Mouse (Mus musculus): Measurements from ENCODE around the gene Pifo. TPM values are rescaled to one million over a fixed set of nuclear protein-coding genes. Genes with fewer than 3 reads are reported as not detected.
"Not testable (repeated sequence)": the region's sequence is repeated elsewhere in the genome, so short reads cannot be mapped to it uniquely, and the experiment has no call there.

Gene Pifo
- polyA plus RNA-seq, 2 experiments: not detected

DNA sequence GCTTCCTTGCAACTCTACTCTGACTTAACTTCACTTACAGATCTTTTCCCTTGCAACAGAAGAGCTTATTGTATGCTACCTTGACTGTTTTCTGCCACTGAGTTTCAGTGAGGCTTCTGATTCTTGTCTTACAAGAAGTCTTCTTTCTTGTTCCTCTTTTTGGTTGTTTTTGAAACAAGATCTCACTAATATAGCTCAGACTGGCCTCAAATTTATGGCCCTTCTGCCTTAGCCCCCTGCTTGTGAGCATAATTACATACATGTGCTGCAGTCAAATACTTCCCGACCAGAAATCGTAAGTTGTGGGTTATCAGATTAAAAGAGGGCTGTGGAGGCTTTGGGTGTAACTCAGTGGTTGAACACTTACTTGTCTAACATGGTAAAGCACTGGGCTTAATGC lies 19.7 kb downstream of the Pifo start:
- DNase-seq (ENCODE audit: low read depth in 3 of 3, low spot score in 3 of 3) (no peak), ATAC-seq (ENCODE audit: insufficient read depth) (no peak)
- no peaks in the 10 kb centered on the region for H3K9me3 ChIP-seq (ENCODE audit: control insufficient read depth, low read length)
- no peaks in the 10 kb centered on the region for H3K36me3 ChIP-seq (replicated peaks; ENCODE audit: control insufficient read depth, insufficient read depth, low read depth)
- H3K4me3 ChIP-seq (ENCODE audit: insufficient read depth in 1 of 2, low read depth in 2 of 2, low read length in 2 of 2): no peak overlapping the region
- no peak overlapping the region for H3K27ac ChIP-seq
- no peaks in the 10 kb centered on the region for H3K27me3 ChIP-seq (ENCODE audit: control insufficient read depth, insufficient read depth, low read length)
- TF ChIP-seq CTCF (IDR thresholded peaks at IDR 0.05; ENCODE audit: low read depth): no peak
- no peak for TF ChIP-seq EP300 (IDR thresholded peaks at IDR 0.05; ENCODE audit: low read depth)
- H3K4me2 ChIP-seq (ENCODE audit: low read depth): no peak overlapping the region
- no peaks in the 10 kb centered on the region for H3K4me1 ChIP-seq (replicated peaks; ENCODE audit: control insufficient read depth in 2 of 2, insufficient read depth in 2 of 2, low read length in 1 of 2)
- no peak overlapping the region for H3K9ac ChIP-seq (replicated peaks)
- 16% methylated on average over 2 of the region's 2 CpGs for WGBS (ENCODE audit: insufficient replicate concordance)

DNA sequence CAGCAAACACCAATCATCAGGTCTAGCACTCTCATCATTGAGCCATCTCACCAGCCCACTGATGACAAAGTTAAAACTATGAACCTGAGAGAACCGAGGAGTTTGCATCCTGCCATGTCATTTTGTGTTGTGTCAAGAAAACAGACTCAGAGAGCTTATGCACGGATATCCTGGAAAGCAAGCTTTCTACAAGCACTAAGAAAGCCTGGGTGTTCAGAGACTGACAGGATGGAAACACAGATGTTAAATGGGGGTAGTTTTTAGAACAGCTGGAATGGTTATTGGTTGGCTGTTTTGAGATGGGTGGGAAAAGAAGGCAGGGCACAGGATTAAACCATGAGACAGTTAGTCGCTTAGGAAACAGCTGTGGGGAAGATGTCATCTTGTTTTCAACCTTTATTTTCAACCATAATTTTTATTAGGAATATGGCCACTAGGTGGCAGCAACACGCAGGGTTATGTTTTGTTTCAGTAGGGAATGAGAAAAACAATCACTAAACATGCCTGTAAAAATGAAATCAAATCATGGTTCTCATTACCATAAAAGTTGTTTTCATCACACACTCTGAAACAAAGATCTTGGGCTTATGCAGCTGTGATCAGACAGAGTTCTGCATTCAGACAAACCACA lies 22.7 kb downstream of the Pifo start:
- H3K4me1 ChIP-seq (replicated peaks; ENCODE audit: control insufficient read depth in 2 of 2, insufficient read depth in 2 of 2, low read length in 1 of 2): no peaks in the 10 kb centered on the region
- no peak overlapping the region for H3K4me2 ChIP-seq (ENCODE audit: low read depth)
- H3K9ac ChIP-seq (replicated peaks): no peak overlapping the region
- peak in 1 of 3 experiments; percentile 17 for DNase-seq (ENCODE audit: low read depth in 3 of 3, low spot score in 3 of 3)
- no peaks in the 10 kb centered on the region for H3K27me3 ChIP-seq (ENCODE audit: control insufficient read depth, insufficient read depth, low read length)
- no peak overlapping the region for H3K27ac ChIP-seq
- TF ChIP-seq CTCF (IDR thresholded peaks at IDR 0.05; ENCODE audit: low read depth): peak; percentile 59
- TF ChIP-seq EP300 (IDR thresholded peaks at IDR 0.05; ENCODE audit: low read depth): no peak
- H3K36me3 ChIP-seq (replicated peaks; ENCODE audit: control insufficient read depth, insufficient read depth, low read depth): no peaks in the 10 kb centered on the region
- H3K4me3 ChIP-seq (ENCODE audit: insufficient read depth in 1 of 2, low read depth in 2 of 2, low read length in 2 of 2): no peak overlapping the region
- no peaks in the 10 kb centered on the region for H3K9me3 ChIP-seq (ENCODE audit: control insufficient read depth, low read length)
- WGBS (ENCODE audit: insufficient replicate concordance): 19% methylated on average over 4 of the region's 4 CpGs
- no peak for ATAC-seq (ENCODE audit: insufficient read depth)

DNA sequence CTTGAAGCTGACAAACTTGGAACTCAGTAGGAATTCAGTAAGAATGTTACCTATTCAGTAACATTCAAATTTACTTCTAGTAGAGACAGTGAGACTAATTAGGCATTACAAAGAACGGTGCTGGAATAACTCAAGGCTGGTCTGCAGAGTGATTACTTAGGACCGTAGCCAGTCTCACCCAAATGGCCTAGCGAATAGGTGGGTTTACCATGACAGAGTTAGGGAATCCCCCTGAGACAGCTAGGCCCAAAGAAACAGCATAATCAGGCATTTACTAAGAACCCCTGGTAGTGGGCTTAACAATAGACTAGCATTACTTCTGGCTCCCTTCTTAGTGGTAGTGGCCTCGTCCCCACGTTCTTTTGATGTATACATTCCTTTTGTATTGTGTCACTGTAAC lies 24.8 kb downstream of the Pifo start:
- not testable (repeated sequence) for ATAC-seq (ENCODE audit: insufficient read depth); H3K27me3 ChIP-seq (ENCODE audit: control insufficient read depth, insufficient read depth, low read length); H3K27ac ChIP-seq; H3K4me3 ChIP-seq (ENCODE audit: insufficient read depth in 1 of 2, low read depth in 2 of 2, low read length in 2 of 2); H3K4me2 ChIP-seq (ENCODE audit: low read depth); H3K9ac ChIP-seq (replicated peaks); H3K36me3 ChIP-seq (replicated peaks; ENCODE audit: control insufficient read depth, insufficient read depth, low read depth); H3K4me1 ChIP-seq (replicated peaks; ENCODE audit: control insufficient read depth in 2 of 2, insufficient read depth in 2 of 2, low read length in 1 of 2); H3K9me3 ChIP-seq (ENCODE audit: control insufficient read depth, low read length); DNase-seq (ENCODE audit: low read depth in 3 of 3, low spot score in 3 of 3)
- WGBS (ENCODE audit: insufficient replicate concordance): 65% methylated on average over 5 of the region's 5 CpGs

DNA sequence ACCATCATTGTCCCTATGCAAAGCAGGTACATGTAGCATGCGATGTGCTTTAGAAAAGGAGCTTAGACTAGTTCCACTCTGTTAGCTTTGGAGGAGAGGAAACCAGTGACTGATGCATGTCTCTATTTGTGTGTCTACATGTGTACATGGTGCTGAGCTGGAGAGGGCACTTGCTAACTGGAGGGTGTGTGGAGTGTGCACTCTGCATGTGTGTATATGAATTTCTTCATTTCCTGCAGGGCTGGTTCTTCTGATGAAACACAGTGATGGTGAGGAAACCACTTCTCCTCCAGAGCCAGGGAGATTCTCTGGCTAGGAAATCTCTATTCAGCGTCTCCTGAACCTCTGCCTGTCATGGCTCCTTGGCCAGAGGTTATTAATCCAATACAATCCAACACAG lies 40.3 kb downstream of the Pifo start:
- H3K36me3 ChIP-seq (replicated peaks; ENCODE audit: control insufficient read depth, insufficient read depth, low read depth): no peaks in the 10 kb centered on the region; the same call in 1 of the 2 replicates
- 68% methylated on average over 2 of the region's 2 CpGs for WGBS (ENCODE audit: insufficient replicate concordance)
- no peaks in the 10 kb centered on the region for H3K9me3 ChIP-seq (ENCODE audit: control insufficient read depth, low read length)
- no peaks in the 10 kb centered on the region for H3K4me1 ChIP-seq (replicated peaks; ENCODE audit: control insufficient read depth in 2 of 2, insufficient read depth in 2 of 2, low read length in 1 of 2)
- no peak overlapping the region for H3K4me2 ChIP-seq (ENCODE audit: low read depth)
- TF ChIP-seq CTCF (IDR thresholded peaks at IDR 0.05; ENCODE audit: low read depth): no peak
- no peak for TF ChIP-seq EP300 (IDR thresholded peaks at IDR 0.05; ENCODE audit: low read depth)
- no peak overlapping the region for H3K4me3 ChIP-seq (ENCODE audit: insufficient read depth in 1 of 2, low read depth in 2 of 2, low read length in 2 of 2)
- no peak overlapping the region for H3K9ac ChIP-seq (replicated peaks)
- ATAC-seq (ENCODE audit: insufficient read depth) (no peak), DNase-seq (ENCODE audit: low read depth in 3 of 3, low spot score in 3 of 3) (no peak)
- no peaks in the 10 kb centered on the region for H3K27me3 ChIP-seq (ENCODE audit: control insufficient read depth, insufficient read depth, low read length)
- H3K27ac ChIP-seq: no peak overlapping the region

DNA sequence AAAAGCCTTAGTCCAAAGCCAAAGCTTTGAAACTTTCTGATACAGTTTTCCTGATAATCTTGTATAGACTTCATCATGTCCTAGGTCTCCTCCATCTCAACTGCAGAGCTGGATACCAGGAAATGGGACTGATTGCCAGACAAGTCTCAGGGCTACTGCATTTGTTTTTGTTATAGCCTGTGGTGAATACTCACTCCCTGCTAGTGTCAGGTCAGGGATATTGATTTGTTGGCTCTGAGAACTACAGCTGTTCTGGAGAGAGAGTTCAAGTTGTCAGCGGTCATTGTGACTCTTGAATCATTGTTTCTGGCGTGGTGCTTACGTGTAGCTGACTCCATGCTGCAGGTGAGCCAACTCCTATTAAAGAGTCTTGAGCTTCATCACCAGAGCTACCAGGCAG lies 41.0 kb downstream of the Pifo start, which contains the start of gene Ovgp1:
Gene Ovgp1, plus strand, starts transcription at position 301 of the 400 bp plus-strand sequence.
- Histone ChIP-seq H3K4me2 (ENCODE audit: low read depth) (no peak within 1 kb of the TSS), H3K9ac (replicated peaks) (no peak within 1 kb of the TSS), H3K36me3 (replicated peaks; ENCODE audit: control insufficient read depth, insufficient read depth, low read depth) (peaks cover 5% of the 10 kb centered on the region), H3K4me1 (replicated peaks; ENCODE audit: control insufficient read depth in 2 of 2, insufficient read depth in 2 of 2, low read length in 1 of 2) (no peaks in the 10 kb centered on the region), H3K4me3 (ENCODE audit: insufficient read depth in 1 of 2, low read depth in 2 of 2, low read length in 2 of 2) (no peak within 1 kb of the TSS), H3K27me3 (ENCODE audit: control insufficient read depth, insufficient read depth, low read length) (no peaks in the 10 kb centered on the region), H3K9me3 (ENCODE audit: control insufficient read depth, low read length) (no peaks in the 10 kb centered on the region), H3K27ac (no peak within 1 kb of the TSS)
- TF ChIP-seq EP300 (IDR thresholded peaks at IDR 0.05; ENCODE audit: low read depth) (no peak), CTCF (IDR thresholded peaks at IDR 0.05; ENCODE audit: low read depth) (no peak)
- ATAC-seq (ENCODE audit: insufficient read depth) (no peak), DNase-seq (ENCODE audit: low read depth in 3 of 3, low spot score in 3 of 3) (no peak)
- WGBS (ENCODE audit: insufficient replicate concordance): 67% methylated on average over 3 of the region's 3 CpGs

Data from liver, embryonic 14.5 days (tissue).